Mouse (Mus musculus) induced T-regulatory cell, adult 2 months (primary cell): ENCODE measurements around the gene Gm13694.

ENCODE experiments used
- DNase-seq: peaks from one replicate; pipeline ENCODE4 v3.0.0-alpha.2; 2012; ENCODE audit warnings: low read depth

Gene Gm13694

GRCm38 (mm10) chr2:84025217-84025616 lies 46.5 kb downstream of the Gm13694 start:
- DNase-seq, result no peak
